Mouse (Mus musculus) olfactory bulb, adult 2 months (tissue): Measurements from ENCODE around the gene Pax6.

ENCODE experiments used
- CTCF ChIP-seq: fragments of 200-500 bp; IDR thresholded peaks from 2 replicates; pipeline ENCODE4 v1.5.1; 2012; ENCODE audit warnings: low read depth, mild to moderate bottlenecking, low read length, moderate library complexity; ENCODE audit not compliant: insufficient read depth
- POLR2A ChIP-seq: fragments of 200-500 bp; IDR thresholded peaks from 2 replicates; pipeline ENCODE4 v1.6.1; 2012; ENCODE audit warnings: mild to moderate bottlenecking, low read depth, low read length, moderate library complexity; ENCODE audit not compliant: insufficient read depth

- TF ChIP-seq CTCF (no peak), POLR2A (no peak)
Measured at GRCm38 (mm10) chr2:105680146-105680998, 11.7 kb downstream of the Pax6 start.
